Mouse (Mus musculus): Measurements from ENCODE around the gene Il20rb. TPM values are rescaled to one million over a fixed set of nuclear protein-coding genes. Genes with fewer than 3 reads are reported as not detected.

Gene Il20rb
- polyA plus RNA-seq (2014; fragmentation: Nextera tagmentation; extraction: Ambion mirVana), result 0.89 and 1.2 TPM in 2 replicates

DNA sequence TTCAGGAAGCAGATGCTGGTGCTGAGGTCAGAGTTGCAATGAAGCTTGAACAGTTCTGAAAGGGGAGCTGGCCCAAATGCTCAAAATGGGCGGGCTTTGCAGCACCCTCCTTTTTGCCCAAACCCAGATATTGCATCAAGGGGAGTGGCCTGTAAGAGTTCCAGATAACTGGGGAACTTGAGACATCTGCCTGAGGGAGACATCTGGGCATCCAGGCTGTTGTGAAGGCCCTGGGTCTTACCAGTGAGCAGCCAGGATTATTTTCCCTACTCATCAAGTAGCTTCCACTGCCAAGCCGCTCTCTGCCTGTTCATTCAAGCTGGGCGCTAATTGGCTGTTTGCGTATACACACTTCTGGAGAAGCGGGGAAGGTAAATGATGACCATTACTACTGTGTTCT, at the start of gene Il20rb:
Gene Il20rb (minus strand): TSS at position 358 of the 400 bp plus-strand sequence.
- no peak for ATAC-seq (ENCODE audit: insufficient number of reproducible peaks, low FRiP score, low TSS enrichment, low read depth)

DNA sequence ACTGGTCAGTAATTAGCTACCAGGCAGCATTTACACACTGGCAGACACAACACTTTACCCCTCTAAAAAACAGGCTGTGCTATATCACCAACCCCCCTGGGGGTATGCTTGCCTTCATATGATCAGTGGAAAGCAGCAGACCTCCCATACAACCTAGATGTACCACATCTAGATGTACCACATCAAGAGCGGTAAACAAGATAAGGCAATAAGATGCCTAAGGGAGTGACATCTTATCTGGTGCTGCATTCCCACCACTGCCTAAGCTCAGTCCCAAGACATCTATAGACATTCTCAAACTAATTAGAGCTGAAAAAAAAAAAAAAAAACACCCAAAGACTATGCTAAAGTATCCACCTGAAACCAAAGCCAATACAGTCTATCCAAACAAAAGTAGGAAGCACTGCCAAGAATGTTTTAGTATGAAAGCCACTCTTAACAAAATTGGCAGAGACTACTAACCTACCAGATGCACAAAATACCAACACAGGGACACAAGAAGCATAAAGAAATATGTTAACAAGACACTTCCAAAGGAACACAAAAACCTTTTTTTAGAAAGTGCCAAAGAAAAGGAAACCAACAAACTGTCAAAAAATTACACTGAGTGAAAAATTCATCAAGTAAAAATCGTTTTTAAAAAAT, 49.2 kb upstream of the Il20rb start:
- Histone ChIP-seq H3K27me3 (ENCODE audit: control insufficient read depth, insufficient read depth, low read length) (no peaks in the 10 kb centered on the region), H3K4me3 (ENCODE audit: low read depth, low read length) (no peak overlapping the region), H3K36me3 (ENCODE audit: control insufficient read depth, insufficient read depth, low read length) (no peaks in the 10 kb centered on the region), H3K4me2 (ENCODE audit: low read depth, severe bottlenecking) (no peak overlapping the region), H3K9me3 (ENCODE audit: control insufficient read depth, low read length) (no peaks in the 10 kb centered on the region; the same call in 1 of the 2 replicates), H3K27ac (replicated peaks; ENCODE audit: low read depth, low read length) (no peak overlapping the region), H3K4me1 (ENCODE audit: control insufficient read depth, insufficient read depth, low read length) (no peaks in the 10 kb centered on the region), H3K9ac (ENCODE audit: low read length) (no peak overlapping the region)
- 97% methylated on average over 2 of the region's 2 CpGs for WGBS
- no peak for DNase-seq (ENCODE audit: low spot score)
- no peak for ATAC-seq (ENCODE audit: insufficient number of reproducible peaks, low FRiP score, low TSS enrichment, low read depth)

More for the DNA sequence above, at the start of gene Il20rb:
- no peak within 1 kb of the TSS for H3K4me3 ChIP-seq (ENCODE audit: low read depth, low read length)
- H3K9ac ChIP-seq (ENCODE audit: low read length), result no peak within 1 kb of the TSS
- H3K27ac ChIP-seq (replicated peaks; ENCODE audit: low read depth, low read length), result no peak within 1 kb of the TSS
- no peaks in the 10 kb centered on the region; the same call in 1 of the 2 replicates for H3K36me3 ChIP-seq (ENCODE audit: control insufficient read depth, insufficient read depth, low read length)
- H3K4me2 ChIP-seq (ENCODE audit: low read depth, severe bottlenecking), result no peak within 1 kb of the TSS
- no peak for DNase-seq (ENCODE audit: low spot score)
- H3K27me3 ChIP-seq (ENCODE audit: control insufficient read depth, insufficient read depth, low read length), result no peaks in the 10 kb centered on the region
- no peaks in the 10 kb centered on the region for H3K4me1 ChIP-seq (ENCODE audit: control insufficient read depth, insufficient read depth, low read length)
- WGBS, result 78% methylated on average over 5 of the region's 5 CpGs
- H3K9me3 ChIP-seq (ENCODE audit: control insufficient read depth, low read length), result no peaks in the 10 kb centered on the region

DNA sequence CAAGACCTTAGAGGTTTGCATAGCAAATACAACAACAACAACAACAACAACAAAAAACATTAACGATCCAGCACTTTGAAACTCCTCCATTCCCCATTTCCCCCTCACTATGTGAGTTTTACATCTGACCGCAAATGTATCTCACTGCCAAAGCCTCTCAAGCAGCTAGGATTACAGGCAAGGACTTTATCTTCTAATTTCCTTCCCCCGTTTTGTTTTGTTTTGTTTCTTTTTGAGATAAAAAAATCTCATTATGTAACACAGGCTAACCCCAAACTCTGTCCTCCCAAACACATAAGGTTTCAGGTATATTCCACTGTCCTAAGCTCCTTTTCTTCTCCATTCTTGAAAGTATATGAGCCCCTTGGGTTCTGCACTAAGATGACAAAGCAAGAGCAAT, 48.1 kb upstream of the Il20rb start:
- WGBS, result 97% methylated on average over 3 of the region's 3 CpGs
- no peaks in the 10 kb centered on the region for H3K27me3 ChIP-seq (ENCODE audit: control insufficient read depth, insufficient read depth, low read length)
- no peak for DNase-seq (ENCODE audit: low spot score)
- no peaks in the 10 kb centered on the region; the same call in 1 of the 2 replicates for H3K9me3 ChIP-seq (ENCODE audit: control insufficient read depth, low read length)
- no peaks in the 10 kb centered on the region for H3K36me3 ChIP-seq (ENCODE audit: control insufficient read depth, insufficient read depth, low read length)
- H3K4me1 ChIP-seq (ENCODE audit: control insufficient read depth, insufficient read depth, low read length), result no peaks in the 10 kb centered on the region
- no peak for ATAC-seq (ENCODE audit: insufficient number of reproducible peaks, low FRiP score, low TSS enrichment, low read depth)
- no peak overlapping the region for H3K27ac ChIP-seq (replicated peaks; ENCODE audit: low read depth, low read length)
- no peak overlapping the region for H3K4me2 ChIP-seq (ENCODE audit: low read depth, severe bottlenecking)
- H3K4me3 ChIP-seq (ENCODE audit: low read depth, low read length), result no peak overlapping the region
- H3K9ac ChIP-seq (ENCODE audit: low read length), result no peak overlapping the region

DNA sequence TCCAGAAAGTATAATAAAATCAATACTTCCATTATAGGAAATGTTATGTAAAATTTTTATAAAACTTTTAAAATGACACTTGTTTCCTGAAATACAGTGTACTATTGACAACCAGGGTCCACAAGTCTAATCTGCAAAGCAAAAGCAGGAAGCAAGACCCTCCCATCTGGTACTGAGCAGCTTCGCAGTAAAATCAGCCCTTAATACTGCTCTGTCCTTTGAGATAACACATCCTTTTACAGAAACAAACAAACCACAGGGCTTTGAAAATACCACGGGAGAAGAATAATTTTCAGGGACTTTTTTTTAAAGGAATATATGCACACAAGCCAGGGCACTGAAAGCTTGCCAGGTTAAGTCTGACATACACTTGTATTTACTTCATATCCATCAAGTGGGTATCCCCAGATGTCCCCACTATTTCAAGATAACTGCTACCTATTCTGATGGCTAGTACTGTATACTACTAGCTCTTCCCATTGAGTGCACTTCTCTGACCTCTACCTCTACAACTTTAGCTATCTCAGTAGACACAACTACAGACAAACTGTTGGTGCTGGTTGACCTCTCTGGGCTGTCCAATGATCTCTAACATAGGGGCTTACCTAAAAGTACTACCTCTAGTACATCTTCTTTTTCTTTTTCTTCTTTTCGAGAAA, 46.4 kb upstream of the Il20rb start:
- H3K4me3 ChIP-seq (ENCODE audit: low read depth, low read length), result no peak overlapping the region
- ATAC-seq (ENCODE audit: insufficient number of reproducible peaks, low FRiP score, low TSS enrichment, low read depth) (no peak), DNase-seq (ENCODE audit: low spot score) (no peak)
- WGBS, result 85% methylated on average over 3 of the region's 3 CpGs
- H3K9ac ChIP-seq (ENCODE audit: low read length), result no peak overlapping the region
- no peaks in the 10 kb centered on the region for H3K36me3 ChIP-seq (ENCODE audit: control insufficient read depth, insufficient read depth, low read length)
- no peaks in the 10 kb centered on the region; the same call in 1 of the 2 replicates for H3K9me3 ChIP-seq (ENCODE audit: control insufficient read depth, low read length)
- no peaks in the 10 kb centered on the region for H3K27me3 ChIP-seq (ENCODE audit: control insufficient read depth, insufficient read depth, low read length)
- no peaks in the 10 kb centered on the region for H3K4me1 ChIP-seq (ENCODE audit: control insufficient read depth, insufficient read depth, low read length)
- H3K27ac ChIP-seq (replicated peaks; ENCODE audit: low read depth, low read length), result no peak overlapping the region
- no peak overlapping the region for H3K4me2 ChIP-seq (ENCODE audit: low read depth, severe bottlenecking)

DNA sequence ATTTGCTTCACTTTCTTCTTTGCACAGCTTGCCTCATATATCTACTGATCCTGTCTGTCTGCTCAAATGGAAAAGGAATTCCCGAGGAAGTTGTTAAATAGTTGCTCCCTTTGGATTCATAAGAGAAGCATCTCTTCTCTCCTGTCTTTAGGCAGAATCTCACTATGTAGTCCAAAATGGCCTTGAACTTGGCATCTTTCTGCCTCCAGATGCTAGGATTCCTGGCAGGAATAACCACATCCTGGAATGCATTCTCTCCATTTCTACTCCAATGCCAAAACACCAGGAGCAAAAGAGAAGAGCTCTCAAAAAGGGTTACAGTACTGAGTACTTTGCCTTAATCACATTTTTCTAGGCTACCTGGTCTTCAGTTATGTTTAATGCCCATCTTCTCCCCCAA, 44.7 kb upstream of the Il20rb start:
- Histone ChIP-seq H3K27me3 (ENCODE audit: control insufficient read depth, insufficient read depth, low read length) (no peaks in the 10 kb centered on the region), H3K4me1 (ENCODE audit: control insufficient read depth, insufficient read depth, low read length) (no peaks in the 10 kb centered on the region), H3K36me3 (ENCODE audit: control insufficient read depth, insufficient read depth, low read length) (no peaks in the 10 kb centered on the region), H3K27ac (replicated peaks; ENCODE audit: low read depth, low read length) (no peak overlapping the region), H3K9me3 (ENCODE audit: control insufficient read depth, low read length) (no peaks in the 10 kb centered on the region; the same call in 1 of the 2 replicates), H3K9ac (ENCODE audit: low read length) (no peak overlapping the region), H3K4me2 (ENCODE audit: low read depth, severe bottlenecking) (no peak overlapping the region), H3K4me3 (ENCODE audit: low read depth, low read length) (no peak overlapping the region)
- 90% methylated on average over 1 of the region's 1 CpGs for WGBS
- ATAC-seq (ENCODE audit: insufficient number of reproducible peaks, low FRiP score, low TSS enrichment, low read depth) (no peak), DNase-seq (ENCODE audit: low spot score) (no peak)

DNA sequence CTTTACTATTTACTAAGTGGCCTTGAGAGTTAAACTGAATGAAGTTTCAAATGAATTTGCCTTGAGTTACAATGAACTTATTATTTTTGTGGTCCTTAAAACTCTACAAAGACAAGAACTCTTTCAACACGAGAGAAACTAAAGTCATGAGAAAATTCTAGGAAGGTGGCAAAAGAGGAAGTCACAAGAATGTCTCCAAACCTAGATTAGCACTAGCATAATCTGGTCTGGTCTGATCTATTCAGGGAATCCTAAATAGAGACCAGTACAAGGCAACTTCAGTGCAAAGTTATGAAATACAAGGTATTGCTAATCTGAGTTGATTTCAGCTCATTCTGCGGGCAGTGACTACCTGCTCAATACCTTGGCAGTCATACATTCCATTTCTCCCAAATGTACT, 38.6 kb upstream of the Il20rb start:
- Histone ChIP-seq H3K27me3 (ENCODE audit: control insufficient read depth, insufficient read depth, low read length) (no peaks in the 10 kb centered on the region), H3K4me3 (ENCODE audit: low read depth, low read length) (no peak overlapping the region), H3K4me2 (ENCODE audit: low read depth, severe bottlenecking) (no peak overlapping the region), H3K4me1 (ENCODE audit: control insufficient read depth, insufficient read depth, low read length) (no peaks in the 10 kb centered on the region), H3K9ac (ENCODE audit: low read length) (no peak overlapping the region), H3K27ac (replicated peaks; ENCODE audit: low read depth, low read length) (no peak overlapping the region), H3K36me3 (ENCODE audit: control insufficient read depth, insufficient read depth, low read length) (no peaks in the 10 kb centered on the region), H3K9me3 (ENCODE audit: control insufficient read depth, low read length) (no peaks in the 10 kb centered on the region; the same call in 1 of the 2 replicates)
- no peak for ATAC-seq (ENCODE audit: insufficient number of reproducible peaks, low FRiP score, low TSS enrichment, low read depth)
- DNase-seq (ENCODE audit: low spot score), result no peak
- 87% methylated on average over 2 of the region's 2 CpGs for WGBS

DNA sequence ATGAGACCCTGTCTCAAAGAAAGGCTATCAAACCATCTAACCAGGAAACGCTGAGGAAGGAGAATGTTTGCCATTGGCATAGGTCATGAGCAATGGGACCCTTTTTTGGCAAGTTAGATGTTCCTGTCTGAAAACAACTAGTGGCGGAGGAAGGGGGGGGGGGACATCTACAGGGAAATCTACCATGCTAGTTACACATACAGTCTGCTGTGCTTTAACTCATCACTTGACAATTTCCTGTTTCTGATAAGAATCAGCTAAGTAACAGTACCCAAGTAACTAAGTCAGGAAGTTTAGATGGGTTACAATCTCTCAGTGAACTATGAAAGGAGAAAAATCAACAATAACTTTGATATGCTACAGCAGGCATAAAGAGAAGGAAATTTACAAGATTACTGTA, 35.4 kb upstream of the Il20rb start:
- DNase-seq (ENCODE audit: low spot score), result no peak
- Histone ChIP-seq H3K4me1 (ENCODE audit: control insufficient read depth, insufficient read depth, low read length) (no peaks in the 10 kb centered on the region), H3K36me3 (ENCODE audit: control insufficient read depth, insufficient read depth, low read length) (no peaks in the 10 kb centered on the region), H3K9me3 (ENCODE audit: control insufficient read depth, low read length) (no peaks in the 10 kb centered on the region), H3K27me3 (ENCODE audit: control insufficient read depth, insufficient read depth, low read length) (no peaks in the 10 kb centered on the region), H3K4me2 (ENCODE audit: low read depth, severe bottlenecking) (no peak overlapping the region), H3K27ac (replicated peaks; ENCODE audit: low read depth, low read length) (no peak overlapping the region), H3K4me3 (ENCODE audit: low read depth, low read length) (no peak overlapping the region), H3K9ac (ENCODE audit: low read length) (no peak overlapping the region)
- no peak for ATAC-seq (ENCODE audit: insufficient number of reproducible peaks, low FRiP score, low TSS enrichment, low read depth)
- WGBS, result 75% methylated on average over 2 of the region's 2 CpGs

DNA sequence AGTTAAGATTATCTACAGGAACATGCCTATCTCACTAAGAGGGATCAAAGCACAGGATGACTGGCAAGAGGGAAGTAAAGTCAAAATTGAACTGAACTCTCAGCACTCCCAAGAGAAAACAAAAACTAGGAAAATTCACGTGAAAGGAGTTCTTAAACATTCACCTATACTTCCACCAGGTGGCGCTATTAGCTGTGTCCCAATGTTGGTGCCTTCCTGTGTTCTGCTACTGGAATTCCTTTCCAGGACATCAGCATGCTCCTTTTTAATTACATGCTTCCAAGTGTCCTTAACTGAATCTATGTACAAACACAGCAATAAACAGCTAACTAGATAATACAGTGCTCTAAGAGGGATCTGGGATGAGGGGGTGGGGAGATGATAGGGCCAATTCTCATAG, 34.0 kb upstream of the Il20rb start:
- H3K4me3 ChIP-seq (ENCODE audit: low read depth, low read length), result no peak overlapping the region
- H3K36me3 ChIP-seq (ENCODE audit: control insufficient read depth, insufficient read depth, low read length), result no peaks in the 10 kb centered on the region
- no peaks in the 10 kb centered on the region for H3K27me3 ChIP-seq (ENCODE audit: control insufficient read depth, insufficient read depth, low read length)
- no peak overlapping the region for H3K27ac ChIP-seq (replicated peaks; ENCODE audit: low read depth, low read length)
- DNase-seq (ENCODE audit: low spot score) (peak; percentile 43), ATAC-seq (ENCODE audit: insufficient number of reproducible peaks, low FRiP score, low TSS enrichment, low read depth) (no peak)
- 4% methylated on average over 2 of the region's 2 CpGs for WGBS
- no peak overlapping the region for H3K9ac ChIP-seq (ENCODE audit: low read length)
- no peaks in the 10 kb centered on the region for H3K9me3 ChIP-seq (ENCODE audit: control insufficient read depth, low read length)
- H3K4me1 ChIP-seq (ENCODE audit: control insufficient read depth, insufficient read depth, low read length), result no peaks in the 10 kb centered on the region
- H3K4me2 ChIP-seq (ENCODE audit: low read depth, severe bottlenecking), result no peak overlapping the region

All from limb, embryonic 11.5 days (tissue).